Mouse (Mus musculus) ZHBTc4 (cell line): ENCODE measurements around the gene Abl2.
"Not testable (repeated sequence)": the region's sequence is repeated elsewhere in the genome, so short reads cannot be mapped to it uniquely, and the experiment has no call there.

Experiments
- DNase-seq: peaks from one replicate; pipeline ENCODE4 v3.0.0-alpha.2; 2011; ENCODE audit warnings: low read depth, low spot score

The Abl2 gene

DNA sequence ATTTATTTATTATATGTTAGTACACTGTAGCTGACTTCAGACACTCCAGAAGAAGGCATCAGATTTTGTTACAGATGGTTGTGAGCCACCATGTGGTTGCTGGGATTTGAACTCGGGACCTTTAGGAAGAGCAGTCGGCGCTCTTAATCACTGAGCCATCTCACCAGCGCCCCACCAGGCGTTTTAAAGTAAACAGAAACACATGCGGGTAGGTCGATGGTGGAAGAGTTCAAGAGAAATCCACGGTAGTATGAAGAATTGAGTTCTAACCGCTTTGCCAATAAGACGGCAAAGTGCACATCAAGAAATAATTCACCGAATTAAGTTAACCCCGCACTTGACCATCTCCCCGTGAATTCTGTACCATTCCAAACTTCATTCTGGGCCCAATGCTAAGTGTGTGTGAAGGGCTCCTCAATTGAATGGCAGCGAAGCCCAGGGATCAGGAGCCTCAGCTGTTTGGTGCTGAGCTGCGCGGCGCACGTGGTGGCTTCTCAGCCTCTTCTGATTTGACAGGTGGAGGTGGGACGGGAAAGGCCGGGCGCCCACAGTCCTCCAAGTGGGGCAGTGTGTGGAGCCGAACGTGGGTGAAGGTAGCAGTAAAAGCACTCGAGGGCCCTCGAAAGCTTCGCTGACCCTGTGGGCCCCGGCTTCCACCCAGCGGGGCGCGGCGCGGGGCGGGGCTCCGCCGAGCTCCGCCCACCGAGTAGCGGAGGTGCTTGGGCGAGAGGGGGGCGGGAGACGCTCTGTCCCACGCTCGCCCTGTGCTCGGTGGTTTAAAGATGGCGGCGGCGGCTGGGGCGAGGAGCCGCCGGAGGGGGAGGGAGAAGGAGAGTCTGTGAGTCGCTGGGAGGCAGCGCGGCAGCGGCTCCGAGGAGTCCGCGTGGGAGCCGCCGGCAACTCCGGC lies at the start of gene Abl2:
Gene Abl2, plus strand, starts transcription at position 763 of the 907 bp plus-strand sequence.
- peak; percentile 95 for DNase-seq

GRCm38 (mm10) chr1:156520136-156520780 lies 38.3 kb upstream of the Abl2 start:
- DNase-seq = no peak

DNA sequence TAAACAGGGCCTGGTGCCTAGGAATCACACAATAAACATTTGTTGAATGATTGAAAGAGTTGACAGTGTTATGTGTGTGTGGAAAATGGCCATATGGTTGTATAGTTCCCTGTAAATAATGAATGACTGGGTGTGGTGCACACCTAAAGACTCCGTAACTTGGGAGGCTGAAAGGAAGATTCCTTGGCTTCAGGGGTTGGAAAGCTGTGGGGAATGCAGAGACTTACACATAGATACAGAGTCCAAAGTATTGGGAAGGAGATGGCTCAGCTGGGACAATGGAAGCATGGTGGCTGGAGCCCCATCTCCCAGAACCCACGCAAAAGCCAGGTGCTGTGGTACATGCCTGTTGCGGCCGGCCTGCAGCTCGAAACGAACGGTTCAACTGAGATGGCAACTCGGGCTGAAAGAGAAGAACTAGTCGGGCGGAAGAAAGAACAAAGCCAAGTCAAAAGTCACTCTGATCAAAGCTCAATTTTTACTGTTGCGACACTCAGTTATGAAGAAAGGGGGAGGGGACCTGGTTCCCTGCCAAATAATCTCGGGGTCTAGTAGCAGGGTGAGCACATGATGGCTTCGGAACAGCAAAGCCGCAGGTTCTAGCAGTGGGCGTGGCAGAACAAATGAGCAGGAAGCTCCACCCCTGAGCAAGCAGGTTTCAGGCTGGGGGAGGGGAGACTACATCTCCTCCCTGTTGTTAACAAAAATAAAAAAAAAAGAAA lies 36.6 kb upstream of the Abl2 start:
- no peak for DNase-seq

DNA sequence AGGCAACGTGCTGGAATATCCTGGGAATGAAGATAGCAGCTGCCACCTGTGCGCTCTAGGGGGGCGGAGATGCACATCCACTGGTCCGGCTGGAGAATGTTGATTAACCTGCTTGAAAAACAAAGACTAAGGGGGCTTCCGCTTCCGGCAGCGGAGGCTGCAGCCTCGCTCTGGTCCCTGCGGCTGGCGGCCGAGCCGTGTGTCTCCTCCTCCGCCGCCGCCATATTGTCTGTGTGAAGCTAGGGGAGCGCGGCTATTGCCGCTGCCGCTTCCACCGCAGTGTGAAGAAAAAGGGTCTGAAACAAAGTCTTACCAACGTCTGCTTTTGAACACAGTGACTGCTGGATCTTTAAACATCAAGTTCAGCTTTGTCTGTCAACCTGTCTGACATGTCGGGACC lies 34.7 kb upstream of the Abl2 start, which contains the start of gene Gm10031:
Gene Gm10031, plus strand, starts transcription at position 171 of the 400 bp plus-strand sequence.
- DNase-seq = not testable (repeated sequence)

GRCm38 (mm10) chr1:156532476-156533175 lies 26.0 kb upstream of the Abl2 start:
- DNase-seq = peak; percentile 44

- DNase-seq = no peak
These were observed 25.1 kb upstream of the Abl2 start for GRCm38 (mm10) chr1:156533483-156533882.

DNA sequence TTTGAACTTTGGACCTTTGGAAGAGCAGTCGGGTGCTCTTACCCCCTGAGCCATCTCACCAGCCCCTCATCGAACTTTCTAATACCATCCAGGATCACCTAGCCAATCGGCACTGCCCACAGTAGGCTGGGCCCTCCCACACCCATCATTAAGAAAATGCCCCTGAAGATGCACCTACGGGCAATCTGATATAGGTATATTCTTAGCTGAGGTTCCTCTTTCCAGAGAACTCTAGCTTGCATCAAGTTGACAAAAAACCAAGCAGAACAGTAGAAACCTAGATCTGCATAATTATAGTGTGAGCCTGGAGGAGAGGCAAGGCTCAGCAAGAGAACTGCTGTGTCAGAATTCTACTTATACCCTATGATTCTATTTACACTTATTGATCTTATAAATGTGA lies 24.7 kb upstream of the Abl2 start:
- DNase-seq = no peak

DNA sequence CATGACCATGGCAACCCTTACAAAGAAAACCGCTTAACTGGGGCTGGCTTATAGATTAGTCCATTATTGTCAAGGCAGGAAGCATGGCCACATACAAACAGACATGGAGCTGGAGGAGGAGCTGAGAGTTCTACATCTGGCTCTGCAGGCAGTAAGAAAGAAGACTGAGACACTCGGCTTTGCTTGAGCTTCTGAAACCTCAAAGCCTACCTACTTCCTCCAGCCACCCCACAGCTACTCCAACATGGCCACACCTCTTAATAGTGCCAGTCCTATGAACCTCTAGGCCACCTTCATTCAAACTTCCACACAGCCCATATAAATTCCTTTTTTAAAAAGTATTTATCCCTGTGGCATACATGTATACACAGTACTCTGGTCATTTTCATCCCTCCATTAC lies 21.6 kb upstream of the Abl2 start:
- no peak for DNase-seq

GRCm38 (mm10) chr1:156537701-156538100 lies 20.9 kb upstream of the Abl2 start:
- no peak for DNase-seq

- DNase-seq = no peak
These were observed 20.2 kb upstream of the Abl2 start for GRCm38 (mm10) chr1:156538382-156538781.

DNA sequence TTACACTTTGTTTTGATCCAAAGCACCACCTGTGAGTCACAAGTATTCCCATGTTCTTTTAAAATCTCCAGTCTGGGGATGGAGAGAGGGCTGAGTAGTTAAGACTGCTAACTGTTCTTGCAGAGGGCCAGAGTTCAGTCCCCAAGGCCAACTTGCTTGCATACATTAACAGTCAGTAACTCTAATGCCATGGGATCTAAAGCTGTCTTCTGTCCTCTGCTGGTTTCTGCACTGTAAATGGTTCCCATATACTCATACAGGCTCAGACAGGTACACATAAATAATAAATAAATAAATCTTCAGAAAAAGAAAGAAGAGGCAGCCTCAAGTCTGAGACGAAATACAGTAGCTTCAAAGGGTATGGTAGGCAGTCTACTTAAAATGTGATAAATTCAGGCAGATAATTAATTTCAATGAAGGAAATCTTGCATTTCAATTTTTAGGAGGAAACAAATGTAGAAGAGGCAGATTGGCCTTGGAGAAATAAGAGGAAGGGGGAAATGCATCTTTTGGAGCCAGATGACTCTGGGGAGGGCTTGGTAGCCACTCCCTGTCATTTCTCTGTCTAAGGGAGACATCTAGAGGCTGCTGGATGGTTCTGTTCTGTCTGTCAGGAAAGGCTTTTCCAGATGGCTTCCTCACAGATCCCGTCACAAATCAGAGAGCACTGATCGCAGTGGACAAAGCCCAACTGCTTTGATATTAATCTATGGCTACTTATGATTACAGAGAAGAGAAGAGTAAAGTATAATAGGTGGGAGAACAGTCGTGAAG lies 18.6 kb upstream of the Abl2 start:
- peak; percentile 16 for DNase-seq

- DNase-seq = no peak
These were observed 14.6 kb upstream of the Abl2 start for GRCm38 (mm10) chr1:156543999-156544398.

GRCm38 (mm10) chr1:156558950-156559640 lies 509 bp downstream of the Abl2 start:
- DNase-seq = peak; percentile 51

- DNase-seq = no peak
These were observed 1.0 kb downstream of the Abl2 start for GRCm38 (mm10) chr1:156559641-156560020.

- no peak for DNase-seq
These were observed 1.9 kb downstream of the Abl2 start for GRCm38 (mm10) chr1:156560500-156560899.

DNA sequence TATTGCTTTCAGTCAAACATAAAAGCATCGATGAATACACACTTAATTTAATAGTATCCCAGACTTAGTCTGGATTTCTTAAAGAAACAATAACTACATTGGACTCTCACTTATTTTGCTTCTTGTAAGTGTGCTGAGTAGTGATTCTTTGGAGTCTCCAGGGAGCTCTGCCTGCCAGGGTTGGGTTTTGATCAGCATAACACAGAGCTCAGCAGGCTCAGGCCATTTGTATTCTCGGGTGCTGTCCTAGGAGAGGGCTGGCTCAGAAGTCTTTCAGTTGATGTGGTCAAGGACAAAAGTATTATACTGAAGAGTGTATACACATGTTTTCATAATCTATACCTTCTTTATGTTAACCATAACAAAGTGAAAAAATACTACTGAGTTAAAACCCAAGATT lies 6.7 kb downstream of the Abl2 start:
- DNase-seq = peak; percentile 61

DNA sequence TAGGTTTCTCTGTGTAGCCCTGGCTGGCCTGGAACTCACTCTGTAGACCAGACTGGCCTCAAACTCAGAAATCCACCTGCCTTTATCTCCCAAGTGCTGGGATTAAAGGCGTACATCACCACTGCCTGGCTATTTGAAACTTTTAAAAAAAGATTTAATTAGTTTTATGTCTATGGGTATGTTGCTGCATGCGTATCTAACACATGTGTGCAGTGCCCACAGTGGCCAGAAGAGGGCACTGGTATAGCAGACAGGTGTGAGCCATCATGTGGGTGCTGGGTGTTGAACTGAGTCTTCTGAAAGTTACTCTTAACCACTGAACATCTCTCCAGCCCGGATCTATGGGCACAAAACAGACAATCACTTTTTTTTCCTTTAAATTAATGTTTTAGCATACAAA lies 7.5 kb downstream of the Abl2 start:
- peak; percentile 87 for DNase-seq

GRCm38 (mm10) chr1:156569615-156570014 lies 11.0 kb downstream of the Abl2 start:
- no peak for DNase-seq

DNA sequence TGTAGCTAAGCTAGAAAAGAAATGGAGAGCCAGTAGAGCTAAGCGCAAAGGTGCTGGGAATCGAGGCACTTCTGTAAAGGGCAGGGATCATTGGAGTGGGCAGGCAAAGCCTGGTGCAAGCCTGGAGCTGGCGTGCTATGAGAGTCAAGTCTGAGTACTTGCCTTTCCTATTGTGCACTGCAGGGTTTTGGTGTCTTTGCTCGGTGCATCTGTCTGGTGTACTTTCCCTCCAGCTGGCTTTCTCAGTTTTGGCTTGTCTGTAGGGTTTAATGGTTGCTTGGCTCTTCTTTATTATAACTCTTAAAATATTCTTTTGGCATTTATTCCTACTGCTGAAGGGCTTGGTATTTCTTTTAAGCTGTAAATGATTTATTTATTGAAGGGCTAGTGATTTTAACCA lies 14.4 kb downstream of the Abl2 start:
- DNase-seq = no peak

DNA sequence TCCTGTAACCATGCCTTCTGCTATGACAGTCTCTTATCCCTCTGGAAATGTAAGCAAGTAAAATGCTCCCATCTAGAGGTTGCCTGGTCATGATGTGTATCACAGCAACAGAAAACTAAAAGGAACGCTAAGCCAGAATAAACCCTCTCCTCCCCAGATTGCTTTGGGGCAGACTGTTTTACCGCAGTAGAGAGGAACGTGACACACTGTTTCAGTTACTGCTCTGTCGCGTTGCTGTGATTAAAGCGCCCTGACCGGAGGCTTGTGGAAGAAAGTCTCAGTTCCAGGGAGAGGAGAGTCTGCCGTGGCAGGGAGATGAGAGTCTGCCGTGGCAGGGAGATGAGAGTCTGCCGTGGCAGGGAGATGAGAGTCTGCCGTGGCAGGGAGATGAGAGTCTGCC lies 22.6 kb downstream of the Abl2 start:
- DNase-seq = no peak
